Mouse (Mus musculus): ENCODE results near the gene Nup210.
A peak's percentile ranks its signal among the peaks of the same experiment; 100 is the strongest.
"Not testable (repeated sequence)": the region's sequence is repeated elsewhere in the genome, so short reads cannot be mapped to it uniquely, and the experiment has no call there.

Gene Nup210

DNA sequence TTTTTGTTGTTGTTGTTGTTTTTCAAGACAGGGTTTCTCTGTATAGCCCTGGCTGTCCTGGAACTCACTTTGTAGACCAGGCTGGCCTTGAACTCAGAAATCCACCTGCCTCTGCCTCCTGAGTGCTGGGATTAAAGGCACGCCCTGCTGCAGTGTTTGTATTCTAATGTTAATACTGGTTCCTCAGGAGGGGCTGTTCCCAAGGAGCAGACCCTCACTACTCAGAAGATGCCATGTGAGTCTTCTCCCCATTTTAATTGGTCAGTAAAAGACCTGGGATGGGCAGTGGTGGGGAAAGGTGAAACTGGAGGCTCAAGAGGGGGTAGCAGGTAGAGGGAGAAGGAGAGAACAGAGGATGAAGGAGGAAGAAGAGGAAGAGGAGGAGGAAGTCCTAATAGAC lies 13.2 kb downstream of the Nup210 start:
- not testable (repeated sequence) for DNase-seq

DNA sequence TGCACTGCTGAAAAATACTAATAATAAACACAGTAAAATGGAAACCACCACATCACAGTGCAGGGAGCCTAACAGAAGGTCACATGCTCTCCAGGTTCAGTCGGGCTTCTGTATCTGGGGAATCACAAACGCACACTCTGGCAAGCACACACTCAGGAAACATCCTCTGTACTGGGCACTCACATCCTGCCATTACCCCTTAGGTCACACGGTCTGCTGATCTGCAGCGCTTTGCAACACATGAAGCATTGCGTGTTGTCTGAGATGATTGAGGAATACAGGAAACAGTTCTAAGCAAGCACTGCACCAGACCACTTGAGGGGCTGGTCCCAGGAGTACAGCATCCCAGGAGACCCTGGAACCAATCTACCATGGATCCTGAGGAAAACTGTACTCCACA lies 16.0 kb downstream of the Nup210 start:
- no peak for DNase-seq

DNA sequence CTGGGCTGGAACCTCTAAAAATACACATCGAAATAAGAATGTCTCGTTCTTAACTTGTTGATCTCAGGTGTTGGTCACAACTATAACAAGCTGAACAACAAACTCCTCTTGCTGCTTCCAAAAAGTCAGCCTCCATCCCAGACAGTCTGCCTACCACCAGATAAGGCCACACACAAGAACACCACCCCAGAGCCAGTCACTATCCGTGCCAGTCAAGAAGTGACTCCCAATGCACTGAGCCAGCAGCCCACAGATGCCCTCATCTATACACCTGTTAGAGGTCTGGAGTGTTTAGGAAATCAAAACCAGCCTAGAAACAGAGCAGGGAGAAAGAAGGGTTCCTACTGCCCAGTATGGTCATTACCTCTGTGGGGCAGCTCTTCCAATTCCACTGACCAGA lies 18.8 kb downstream of the Nup210 start:
- DNase-seq = no peak

GRCm38 (mm10) chr6:91095072-91095601 lies 21.5 kb downstream of the Nup210 start:
- no peak for DNase-seq

DNA sequence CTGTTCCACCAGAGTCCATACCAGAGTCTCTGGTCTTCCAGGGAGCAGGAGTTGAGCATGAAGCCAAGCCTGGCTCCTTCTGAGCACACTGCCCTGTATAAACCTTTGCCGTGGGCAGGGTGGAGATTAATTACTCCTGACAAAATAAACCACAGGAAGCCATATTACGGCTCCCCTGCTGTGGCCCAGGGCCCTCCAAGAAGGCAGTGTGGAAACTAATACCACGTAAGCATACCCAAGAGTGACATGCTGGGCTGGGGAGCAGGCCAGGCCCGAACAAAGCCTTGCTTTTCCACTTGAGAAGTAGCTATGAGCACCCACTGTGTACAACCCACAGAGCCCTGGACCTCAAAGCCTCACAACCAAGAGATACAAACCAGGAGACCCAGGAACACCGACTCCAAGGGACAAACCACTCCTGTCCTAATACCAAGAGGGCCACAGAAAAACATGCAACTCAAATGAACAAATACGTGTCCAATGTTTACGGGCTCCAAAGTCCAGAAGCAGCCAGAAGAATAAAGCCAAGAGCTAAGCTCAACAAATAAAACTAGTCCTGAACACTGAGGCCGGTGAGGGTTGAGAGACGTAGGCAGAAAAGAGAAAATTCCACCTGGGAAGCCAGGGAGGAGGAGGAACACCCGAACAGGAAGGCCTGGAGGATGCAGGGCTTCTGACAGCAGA lies 24.3 kb downstream of the Nup210 start:
- no peak for DNase-seq

GRCm38 (mm10) chr6:91085114-91085892 lies 31.3 kb downstream of the Nup210 start:
- DNase-seq = no peak

- no peak for DNase-seq
Observed at GRCm38 (mm10) chr6:91080033-91080432, 36.6 kb downstream of the Nup210 start.

GRCm38 (mm10) chr6:91076249-91076648 lies 40.4 kb downstream of the Nup210 start:
- DNase-seq = peak; percentile 95

- no peak for DNase-seq
Observed at GRCm38 (mm10) chr6:91068511-91068910, 48.1 kb downstream of the Nup210 start.

- no peak for DNase-seq
Observed at GRCm38 (mm10) chr6:91067048-91067447, 49.6 kb downstream of the Nup210 start.

DNA sequence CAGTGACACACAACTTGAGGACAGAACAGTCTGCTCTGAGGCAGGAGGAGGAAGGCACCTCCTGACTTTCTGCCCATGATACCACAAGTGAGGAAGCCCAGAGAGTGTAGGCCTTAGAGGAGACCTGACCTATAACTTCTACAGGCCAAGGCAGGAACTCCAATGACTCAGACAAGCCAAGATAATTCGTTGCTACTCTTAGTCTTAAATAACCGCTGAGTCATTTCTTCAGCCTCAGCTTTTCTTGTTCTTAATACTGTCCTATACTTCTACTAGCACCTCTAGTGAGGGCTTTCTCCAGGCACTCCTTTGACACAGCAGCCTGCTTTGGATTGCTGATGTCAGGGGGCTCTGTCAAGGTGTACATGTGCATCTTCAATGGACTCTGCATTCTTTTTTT lies 55.3 kb downstream of the Nup210 start:
- no peak for DNase-seq

GRCm38 (mm10) chr6:91059711-91060110 lies 56.9 kb downstream of the Nup210 start:
- no peak for DNase-seq

DNA sequence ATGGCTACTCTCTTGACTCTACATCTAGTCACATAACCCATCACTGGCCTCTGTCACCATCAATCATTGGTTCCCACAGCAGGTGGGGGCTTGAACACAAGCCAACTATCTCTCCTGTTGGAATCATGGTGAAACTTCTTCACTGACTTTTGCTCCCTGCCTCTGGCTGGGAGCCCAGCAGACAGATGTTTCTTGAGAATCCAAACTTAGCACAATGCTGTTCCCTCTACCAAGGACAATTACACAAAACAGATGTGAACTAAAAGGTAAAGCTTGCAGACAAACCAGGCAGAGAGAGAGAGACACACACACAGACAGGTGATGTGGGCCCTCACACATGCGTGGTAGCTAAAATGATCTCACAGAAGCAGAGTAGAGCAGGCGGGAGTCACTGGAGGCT lies 58.6 kb downstream of the Nup210 start:
- no peak for DNase-seq

- no peak for DNase-seq
Observed at GRCm38 (mm10) chr6:91056348-91056747, 60.3 kb downstream of the Nup210 start.

DNA sequence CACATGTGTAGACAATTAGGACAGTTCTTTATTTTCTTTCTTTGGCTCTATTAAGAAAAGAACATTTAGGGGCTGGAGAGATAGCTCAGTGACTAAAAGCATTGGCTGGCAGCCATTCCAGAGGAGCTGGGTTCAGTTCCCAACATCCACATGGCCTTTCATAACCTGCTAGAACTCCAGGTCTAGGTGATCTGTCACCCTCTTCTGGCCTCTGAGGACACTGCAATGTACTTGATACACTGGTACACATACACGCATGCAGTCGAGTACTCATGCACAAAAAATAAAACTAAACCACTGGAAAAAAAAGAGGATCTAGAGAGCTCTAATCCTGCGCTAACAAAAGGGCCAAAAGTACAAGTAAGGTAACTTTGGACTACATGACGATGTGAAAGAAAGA lies 64.1 kb downstream of the Nup210 start:
- no peak for DNase-seq

GRCm38 (mm10) chr6:91048019-91048418 lies 68.6 kb downstream of the Nup210 start:
- DNase-seq = no peak

- DNase-seq = no peak
Observed at GRCm38 (mm10) chr6:91047434-91047833, 69.2 kb downstream of the Nup210 start.

GRCm38 (mm10) chr6:91046184-91046583 lies 70.4 kb downstream of the Nup210 start:
- DNase-seq = no peak

DNA sequence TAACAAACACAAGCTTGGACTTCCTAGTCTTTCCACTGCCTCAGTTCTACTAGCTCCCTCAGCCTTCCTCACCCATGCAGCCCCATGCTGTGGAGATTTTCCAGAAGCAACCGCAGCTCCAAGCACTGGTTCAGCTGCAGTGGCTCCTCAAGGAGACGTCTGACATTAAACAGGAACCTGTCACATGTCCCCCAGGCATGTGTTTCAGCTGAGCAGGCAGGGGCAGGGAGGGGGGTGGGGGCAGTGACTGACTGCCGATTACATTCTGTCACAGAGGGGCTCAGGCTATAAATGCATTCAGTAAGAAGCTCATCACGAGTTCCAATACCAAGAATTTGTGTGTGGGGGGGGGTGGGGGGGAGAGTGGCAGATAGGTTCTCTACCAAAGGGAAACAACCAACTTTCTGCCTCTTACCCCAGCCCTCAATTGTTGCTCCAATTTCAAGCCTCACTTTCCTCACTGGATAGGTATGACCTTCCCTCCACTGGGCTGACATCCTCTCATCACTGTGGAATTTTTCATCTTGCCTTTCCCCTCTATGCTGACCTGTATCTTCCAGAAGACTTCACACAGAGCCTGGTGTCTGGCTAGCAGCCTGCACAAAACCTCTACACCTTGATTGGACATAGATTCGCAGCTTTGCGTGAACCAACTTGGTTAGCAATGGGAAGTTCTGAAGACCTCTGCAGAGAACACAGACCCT lies 71.8 kb downstream of the Nup210 start:
- no peak for DNase-seq

DNA sequence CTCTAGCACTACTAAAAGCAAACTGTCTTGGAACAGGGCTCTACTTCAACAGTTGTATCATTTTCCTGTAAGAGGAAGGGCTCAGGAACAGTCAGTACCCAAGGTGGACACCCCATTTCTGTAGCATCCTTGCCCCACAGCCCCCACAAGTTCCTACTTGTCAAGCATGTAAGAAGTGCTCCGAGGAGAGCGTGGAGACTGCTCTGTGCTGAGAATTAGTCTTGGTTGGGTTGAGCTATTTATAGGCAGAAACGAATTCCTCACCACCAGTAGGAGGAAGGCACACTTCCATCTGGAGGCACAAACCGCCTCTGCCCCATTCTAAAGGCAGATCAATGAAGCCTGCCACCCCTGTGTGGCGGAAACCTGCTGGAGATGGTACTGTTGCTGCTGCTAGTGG lies 75.3 kb downstream of the Nup210 start:
- DNase-seq = no peak

GRCm38 (mm10) chr6:91028256-91028655 lies 88.4 kb downstream of the Nup210 start:
- no peak for DNase-seq

DNA sequence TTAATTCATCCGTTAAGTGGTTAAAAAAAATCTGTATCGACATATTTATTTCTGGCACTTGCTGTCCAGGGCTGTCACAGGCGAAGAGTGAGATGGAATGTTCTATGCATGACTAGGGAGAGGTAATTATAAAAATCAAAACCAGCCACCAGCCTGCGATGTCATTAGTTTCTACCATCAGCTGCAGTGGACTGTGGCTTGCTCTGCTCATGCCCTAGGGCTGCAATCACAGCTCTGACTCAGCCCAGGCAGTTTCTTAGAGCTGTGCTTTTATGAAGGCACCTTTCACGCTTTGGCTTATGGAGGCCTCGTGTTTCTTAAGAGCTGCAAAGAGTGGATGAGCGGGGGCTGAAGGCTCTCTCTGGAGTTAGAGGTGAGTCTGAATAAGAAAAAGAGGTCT lies 95.8 kb downstream of the Nup210 start:
- DNase-seq = no peak

DNA sequence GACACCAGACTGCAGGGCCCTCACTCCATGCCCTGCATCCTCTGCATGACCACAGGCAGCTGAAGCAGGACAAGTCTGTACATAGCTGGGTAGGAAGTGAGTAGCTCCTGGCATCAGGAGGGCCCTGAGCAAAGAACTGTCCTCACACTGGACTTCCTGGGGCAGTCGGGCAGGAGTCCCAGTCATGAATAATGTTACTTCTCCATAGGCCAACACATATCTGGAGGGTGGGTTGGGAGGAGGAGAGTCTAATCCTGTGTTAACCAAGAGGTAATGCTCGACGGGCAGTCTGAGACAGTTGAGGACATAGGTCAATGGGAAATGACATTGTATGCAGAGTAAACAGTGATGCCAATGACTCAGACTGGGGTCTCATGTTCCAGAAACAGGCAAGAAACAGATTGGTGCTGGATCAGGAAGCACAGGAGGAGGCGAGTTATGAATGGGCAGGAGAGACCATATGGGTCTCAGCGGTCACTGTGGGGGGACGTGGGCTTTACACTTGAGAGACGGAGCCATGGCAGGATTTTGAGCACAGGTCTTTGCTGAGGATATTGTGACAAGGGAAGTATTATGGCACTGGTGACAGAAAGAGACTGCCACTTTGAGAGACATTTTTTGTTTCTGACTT lies 99.9 kb downstream of the Nup210 start:
- no peak for DNase-seq
